Mouse (Mus musculus): Measurements from ENCODE around the gene Dhx57. TPM values are rescaled to one million over a fixed set of nuclear protein-coding genes. Genes with fewer than 3 reads are reported as not detected.
"Not testable (repeated sequence)": the region's sequence is repeated elsewhere in the genome, so short reads cannot be mapped to it uniquely, and the experiment has no call there.

Gene Dhx57
- total RNA-seq, 2 experiments from 2014 or later = 34.3 to 37.8 TPM

- DNase-seq (ENCODE audit: low spot score in 2 of 2) = no peak
Measured at GRCm38 (mm10) chr17:80267065-80267464, 23.2 kb downstream of the Dhx57 start.

- no peak for DNase-seq (ENCODE audit: low spot score in 2 of 2)
Measured at GRCm38 (mm10) chr17:80255208-80255607, 35.1 kb downstream of the Dhx57 start.

GRCm38 (mm10) chr17:80254421-80254820 is 35.9 kb downstream of the Dhx57 start:
- no peak for DNase-seq (ENCODE audit: low spot score in 2 of 2)

GRCm38 (mm10) chr17:80252757-80253525 is 37.3 kb downstream of the Dhx57 start:
- DNase-seq (ENCODE audit: low spot score in 2 of 2) = no peak

- no peak for DNase-seq (ENCODE audit: low spot score in 2 of 2)
Measured at GRCm38 (mm10) chr17:80243116-80243515, 47.2 kb downstream of the Dhx57 start.

GRCm38 (mm10) chr17:80241594-80241993 is 48.7 kb downstream of the Dhx57 start:
- no peak for DNase-seq (ENCODE audit: low spot score in 2 of 2)

GRCm38 (mm10) chr17:80237475-80237874 is 52.8 kb downstream of the Dhx57 start:
- no peak for DNase-seq (ENCODE audit: low spot score in 2 of 2)

- no peak for DNase-seq (ENCODE audit: low spot score in 2 of 2)
Measured at GRCm38 (mm10) chr17:80236805-80237204, 53.5 kb downstream of the Dhx57 start.

GRCm38 (mm10) chr17:80235477-80235876 is 54.8 kb downstream of the Dhx57 start:
- DNase-seq (ENCODE audit: low spot score in 2 of 2) = no peak

- DNase-seq (ENCODE audit: low spot score in 2 of 2) = no peak
Measured at GRCm38 (mm10) chr17:80234376-80234775, 55.9 kb downstream of the Dhx57 start.

GRCm38 (mm10) chr17:80233844-80234243 is 56.4 kb downstream of the Dhx57 start:
- DNase-seq (ENCODE audit: low spot score in 2 of 2) = no peak

- no peak for DNase-seq (ENCODE audit: low spot score in 2 of 2)
Measured at GRCm38 (mm10) chr17:80229396-80229795, 60.9 kb downstream of the Dhx57 start.

GRCm38 (mm10) chr17:80225142-80225541 is 65.1 kb downstream of the Dhx57 start:
- not testable (repeated sequence) for DNase-seq (ENCODE audit: low spot score in 2 of 2)

- DNase-seq (ENCODE audit: low spot score in 2 of 2) = peak; percentile 87 to 91
Measured at GRCm38 (mm10) chr17:80224326-80225116, 65.8 kb downstream of the Dhx57 start, which contains the start of gene Gemin6. Gene Gemin6 (plus strand): TSS chr17:80224441.

- DNase-seq (ENCODE audit: low spot score in 2 of 2) = no peak
Measured at GRCm38 (mm10) chr17:80223829-80224228, 66.4 kb downstream of the Dhx57 start.

- DNase-seq (ENCODE audit: low spot score in 2 of 2) = no peak
Measured at GRCm38 (mm10) chr17:80221890-80222628, 68.2 kb downstream of the Dhx57 start.

GRCm38 (mm10) chr17:80221202-80221601 is 69.1 kb downstream of the Dhx57 start:
- DNase-seq (ENCODE audit: low spot score in 2 of 2) = no peak

- no peak for DNase-seq (ENCODE audit: low spot score in 2 of 2)
Measured at GRCm38 (mm10) chr17:80220131-80220530, 70.1 kb downstream of the Dhx57 start.

- not testable (repeated sequence) for DNase-seq (ENCODE audit: low spot score in 2 of 2)
Measured at GRCm38 (mm10) chr17:80213998-80214397, 76.3 kb downstream of the Dhx57 start.

- DNase-seq (ENCODE audit: low spot score in 2 of 2) = peak; percentile 97
Measured at GRCm38 (mm10) chr17:80206671-80207581, 83.3 kb downstream of the Dhx57 start, which contains the start of the genes Srsf7 and Ttc39d. Gene Srsf7 (minus strand): TSS chr17:80207307. Gene Ttc39d (plus strand): TSS chr17:80207460.

Measured in left cerebral cortex, adult 18-20 months (tissue).